Mouse (Mus musculus) inflammation-experienced regulatory T-cells, adult 6 months (primary cell): Measurements from ENCODE around the gene Actg1. TPM values are rescaled to one million over a fixed set of nuclear protein-coding genes. Genes with fewer than 3 reads are reported as not detected.

Source experiments
- ATAC-seq: one replicate; pipeline ENCODE4 v1.8.0; 2017
- polyA plus RNA-seq, 3 experiments: library from polyadenylated mRNA; unstranded; fragments of 100-300 nt; shearing (Covaris generic); gene quantifications; one replicate each; pipeline ENCODE4 v1.2.1; 2017

Actg1 gene
- polyA plus RNA-seq, 3 experiments from 2014 or later, result 2,239 to 4,634 (median 2,897) TPM

- ATAC-seq, result no peak
These were observed 39.7 kb downstream of the Actg1 start for GRCm38 (mm10) chr11:120308441-120309320.

- peak; percentile 31 for ATAC-seq
These were observed 40.5 kb downstream of the Actg1 start for GRCm38 (mm10) chr11:120307566-120308430.

GRCm38 (mm10) chr11:120307132-120307413 lies 41.3 kb downstream of the Actg1 start:
- ATAC-seq, result no peak

- ATAC-seq, result no peak
These were observed 41.8 kb downstream of the Actg1 start for GRCm38 (mm10) chr11:120306366-120307131.

- ATAC-seq, result no peak
These were observed 42.6 kb downstream of the Actg1 start for GRCm38 (mm10) chr11:120305535-120306365.

- ATAC-seq, result peak; percentile 94
These were observed 43.3 kb downstream of the Actg1 start for GRCm38 (mm10) chr11:120304886-120305534.

- no peak for ATAC-seq
These were observed 44.0 kb downstream of the Actg1 start for GRCm38 (mm10) chr11:120304350-120304694.

- no peak for ATAC-seq
These were observed 44.6 kb downstream of the Actg1 start for GRCm38 (mm10) chr11:120303559-120304349.

GRCm38 (mm10) chr11:120303119-120303518 lies 45.2 kb downstream of the Actg1 start:
- no peak for ATAC-seq

- no peak for ATAC-seq
These were observed 48.9 kb downstream of the Actg1 start for GRCm38 (mm10) chr11:120299484-120299883.

GRCm38 (mm10) chr11:120298441-120299141 lies 49.8 kb downstream of the Actg1 start:
- ATAC-seq, result no peak

GRCm38 (mm10) chr11:120297767-120298166 lies 50.6 kb downstream of the Actg1 start:
- no peak for ATAC-seq

GRCm38 (mm10) chr11:120296305-120297144 lies 51.8 kb downstream of the Actg1 start:
- no peak for ATAC-seq

Other genes starting within 250 kb of the Actg1 start
- 10 to 100 TPM in 1 of 3 experiments, 1 to 10 TPM in 2; 8.1 to 12.5 (median 9.3) TPM for gene Tepsin, start 249.8 kb downstream of the Actg1 start, polyA plus RNA-seq
- gene Ndufaf8, start 249.6 kb downstream of the Actg1 start, polyA plus RNA-seq, result 10 to 100 TPM; 88.3 to 98.3 (median 92.6) TPM
- 10 to 100 TPM; 39.7 to 62.8 (median 44.1) TPM for gene Slc38a10, start 197.2 kb downstream of the Actg1 start, polyA plus RNA-seq
- not detected for gene Bahcc1, start 115.6 kb downstream of the Actg1 start, polyA plus RNA-seq
- under 1 TPM in 1 of 3 experiments, not detected in 2; 0.98 TPM for gene Fscn2, start 13.0 kb upstream of the Actg1 start, polyA plus RNA-seq
- gene Faap100, start 30.2 kb upstream of the Actg1 start, polyA plus RNA-seq, result 10 to 100 TPM; 15.9 to 23.1 (median 17.9) TPM
- gene Nploc4, start 89.2 kb upstream of the Actg1 start, polyA plus RNA-seq, result 10 to 100 TPM in 2 of 3 experiments, 1 to 10 TPM in 1; 8.6 to 12.4 (median 11.0) TPM
- gene Tspan10, start 94.1 kb upstream of the Actg1 start, polyA plus RNA-seq, result under 1 TPM in 1 of 3 experiments, not detected in 2; 0.28 TPM
- under 1 TPM in 2 of 3 experiments, not detected in 1; 0.15 to 0.56 TPM for gene Pde6g, start 105.0 kb upstream of the Actg1 start, polyA plus RNA-seq
- gene Oxld1, start 109.5 kb upstream of the Actg1 start, polyA plus RNA-seq, result 1 to 10 TPM; 4.8 to 6.8 (median 5.1) TPM
- gene Ccdc137, start 109.6 kb upstream of the Actg1 start, polyA plus RNA-seq, result 10 to 100 TPM; 17.8 to 26.0 (median 17.9) TPM
- 10 to 100 TPM; 28.8 to 39.7 (median 33.1) TPM for gene Arl16, start 119.1 kb upstream of the Actg1 start, polyA plus RNA-seq
- gene Mrpl12, start 136.1 kb upstream of the Actg1 start, polyA plus RNA-seq, result 10 to 100 TPM; 54.6 to 78.9 (median 73.0) TPM
- gene Slc25a10, start 143.3 kb upstream of the Actg1 start, polyA plus RNA-seq, result 10 to 100 TPM; 12.4 to 14.3 (median 12.7) TPM
- gene Gcgr, start 182.2 kb upstream of the Actg1 start, polyA plus RNA-seq, result not detected
- 100 to 1,000 TPM in 2 of 3 experiments, 10 to 100 TPM in 1; 93.4 to 136 (median 107) TPM for gene Mcrip1, start 201.2 kb upstream of the Actg1 start, polyA plus RNA-seq
- not detected for gene Ppp1r27, start 202.6 kb upstream of the Actg1 start, polyA plus RNA-seq
- gene P4hb, start 224.7 kb upstream of the Actg1 start, polyA plus RNA-seq, result 100 to 1,000 TPM; 135 to 164 (median 149) TPM
- 100 to 1,000 TPM; 624 to 862 (median 685) TPM for gene Arhgdia, start 233.1 kb upstream of the Actg1 start, polyA plus RNA-seq
- 10 to 100 TPM; 15.8 to 76.9 (median 47.7) TPM for gene Alyref, start 249.8 kb upstream of the Actg1 start, polyA plus RNA-seq
- 100 to 1,000 TPM; 110 to 147 (median 129) TPM for gene Anapc11, start 249.9 kb upstream of the Actg1 start, polyA plus RNA-seq